Mouse (Mus musculus) gastrocnemius, postnatal 10 days (tissue): ENCODE measurements around the gene Dhrs7b. TPM values are rescaled to one million over a fixed set of nuclear protein-coding genes. Genes with fewer than 3 reads are reported as not detected.
"Not testable (repeated sequence)": the region's sequence is repeated elsewhere in the genome, so short reads cannot be mapped to it uniquely, and the experiment has no call there.

Source experiments
- DNase-seq: peaks from one replicate; pipeline ENCODE4 v3.0.0; 2021; ENCODE audit warnings: mixed read lengths
- long read RNA-seq, 2 experiments: library from polyadenylated mRNA; stranded (forward); transcript quantifications; one replicate each; pipeline ENCODE4 v2.0.0; 2021
- total RNA-seq, 2 experiments: library from RNA; stranded (reverse); gene quantifications; 2 replicates each; pipeline ENCODE4 v1.2.3; 2021

Dhrs7b gene
- total RNA-seq: 10 to 100 TPM; 14.9 to 16.2 TPM
- long read RNA-seq, experiment 1, transcript Dhrs7b-201 (7 exons, 1,553 nt): major isoform, 5 of 10 reads
- long read RNA-seq, experiment 1, partial matches to known transcripts: 0 of 10 reads
- long read RNA-seq, experiment 1, other reads (novel, unspliced or antisense): 5 of 10 reads
- long read RNA-seq, experiment 2, transcript Dhrs7b-201 (7 exons, 1,553 nt): major isoform, 8 of 16 reads
- long read RNA-seq, experiment 2, partial matches to known transcripts: 3 of 16 reads
- long read RNA-seq, experiment 2, other reads (novel, unspliced or antisense): 5 of 16 reads

- peak; percentile 57 for DNase-seq
Measured at GRCm38 (mm10) chr11:60830433-60831052, at the start of gene Dhrs7b. Gene Dhrs7b (plus strand): TSS chr11:60830631.

- DNase-seq: no peak
Measured at GRCm38 (mm10) chr11:60784179-60784922, 46.1 kb upstream of the Dhrs7b start.

GRCm38 (mm10) chr11:60787595-60787994, 42.8 kb upstream of the Dhrs7b start:
- no peak for DNase-seq

GRCm38 (mm10) chr11:60790472-60790871, 40.0 kb upstream of the Dhrs7b start:
- DNase-seq: no peak

- no peak for DNase-seq
Measured at GRCm38 (mm10) chr11:60796342-60796741, 34.1 kb upstream of the Dhrs7b start.

GRCm38 (mm10) chr11:60799977-60800376, 30.5 kb upstream of the Dhrs7b start:
- DNase-seq: no peak

- no peak for DNase-seq
Measured at GRCm38 (mm10) chr11:60800892-60801291, 29.5 kb upstream of the Dhrs7b start.

- peak; percentile 60 for DNase-seq
Measured at GRCm38 (mm10) chr11:60808286-60809070, 22.0 kb upstream of the Dhrs7b start.

- no peak for DNase-seq
Measured at GRCm38 (mm10) chr11:60809546-60809945, 20.9 kb upstream of the Dhrs7b start.

- no peak for DNase-seq
Measured at GRCm38 (mm10) chr11:60810046-60810965, 20.1 kb upstream of the Dhrs7b start.

GRCm38 (mm10) chr11:60811054-60811460, 19.4 kb upstream of the Dhrs7b start:
- peak; percentile 92 for DNase-seq

GRCm38 (mm10) chr11:60811618-60812017, 18.8 kb upstream of the Dhrs7b start, which contains the start of gene Shmt1:
Gene Shmt1 (minus strand): TSS chr11:60811718.
- DNase-seq: not testable (repeated sequence)

GRCm38 (mm10) chr11:60816398-60816797, 14.0 kb upstream of the Dhrs7b start:
- no peak for DNase-seq

GRCm38 (mm10) chr11:60823771-60824170, 6.7 kb upstream of the Dhrs7b start:
- DNase-seq: no peak

GRCm38 (mm10) chr11:60825191-60825590, 5.2 kb upstream of the Dhrs7b start:
- no peak for DNase-seq

- no peak for DNase-seq
Measured at GRCm38 (mm10) chr11:60826700-60827099, 3.7 kb upstream of the Dhrs7b start.

- no peak for DNase-seq
Measured at GRCm38 (mm10) chr11:60827241-60827945, 3.0 kb upstream of the Dhrs7b start.

- DNase-seq: no peak
Measured at GRCm38 (mm10) chr11:60828903-60829302, 1.5 kb upstream of the Dhrs7b start.

- DNase-seq: no peak
Measured at GRCm38 (mm10) chr11:60836897-60837296, 6.5 kb downstream of the Dhrs7b start.

- DNase-seq: no peak
Measured at GRCm38 (mm10) chr11:60837644-60838406, 7.4 kb downstream of the Dhrs7b start.
